Mouse (Mus musculus): ENCODE data around the gene Cyp26c1. TPM values are rescaled to one million over a fixed set of nuclear protein-coding genes. Genes with fewer than 3 reads are reported as not detected.
A peak's percentile ranks its signal among the peaks of the same experiment; 100 is the strongest.

Cyp26c1 gene
- total RNA-seq, 2 experiments from 2014 or later: 0.13 TPM; not detected in 1

- no peak for DNase-seq
- intact Hi-C loops (cut with DNase I): no loop called here
- peak; percentile 21; the same call in 1 of the 2 replicates for TF ChIP-seq CTCF (IDR thresholded peaks at IDR 0.05)
- H3K27ac ChIP-seq: no peak overlapping the region
- H3K4me3 ChIP-seq: no peak overlapping the region
These were observed 5.3 kb downstream of the Cyp26c1 start for GRCm38 (mm10) chr19:37690716-37691115.

GRCm38 (mm10) chr19:37692879-37693278 lies 7.5 kb downstream of the Cyp26c1 start:
- TF ChIP-seq CTCF (IDR thresholded peaks at IDR 0.05): no peak
- no peak for DNase-seq
- intact Hi-C loops (cut with DNase I): no loop called here
- Histone ChIP-seq H3K27ac (no peak overlapping the region), H3K4me3 (peak overlapping the region; percentile 52)

- DNase-seq: no peak
- Histone ChIP-seq H3K27ac (no peak overlapping the region), H3K4me3 (no peak overlapping the region)
- TF ChIP-seq CTCF (IDR thresholded peaks at IDR 0.05): no peak
- intact Hi-C loops (cut with DNase I): no loop called here
These were observed 9.8 kb downstream of the Cyp26c1 start for GRCm38 (mm10) chr19:37695146-37695545.

GRCm38 (mm10) chr19:37695762-37696602 lies 10.6 kb downstream of the Cyp26c1 start:
- TF ChIP-seq CTCF (IDR thresholded peaks at IDR 0.05): no peak
- peak overlapping the region; percentile 67 for H3K4me3 ChIP-seq
- intact Hi-C loops (cut with DNase I): no loop called here
- H3K27ac ChIP-seq: no peak overlapping the region
- DNase-seq: no peak

- Histone ChIP-seq H3K4me3 (peak overlapping the region; percentile 67), H3K27ac (no peak overlapping the region)
- no peak for DNase-seq
- no peak for TF ChIP-seq CTCF (IDR thresholded peaks at IDR 0.05)
- intact Hi-C loops (cut with DNase I): no loop called here
These were observed 11.4 kb downstream of the Cyp26c1 start for GRCm38 (mm10) chr19:37696603-37697334.

- no peak overlapping the region for H3K27ac ChIP-seq
- intact Hi-C loops (cut with DNase I): no loop called here
- no peak for TF ChIP-seq CTCF (IDR thresholded peaks at IDR 0.05)
- DNase-seq: no peak
- peak overlapping the region; percentile 67 for H3K4me3 ChIP-seq
These were observed 11.9 kb downstream of the Cyp26c1 start for GRCm38 (mm10) chr19:37697335-37697636.

- 0 out of 2 replicates have a peak, but pooled peaks have one; percentile 5 for TF ChIP-seq CTCF (IDR thresholded peaks at IDR 0.05)
- no peak within 1 kb of the TSS for H3K27ac ChIP-seq
- intact Hi-C loops (cut with DNase I): no loop called here
- H3K4me3 ChIP-seq: peak within 1 kb of the TSS; percentile 67
- no peak for DNase-seq
These were observed 12.4 kb downstream of the Cyp26c1 start, which contains the start of gene Cyp26a1 for GRCm38 (mm10) chr19:37697651-37698272. TSS of gene Cyp26a1 (plus strand) at chr19:37697798.

- intact Hi-C loops (cut with DNase I): no loop called here
- no peak for DNase-seq
- no peak for TF ChIP-seq CTCF (IDR thresholded peaks at IDR 0.05)
- Histone ChIP-seq H3K27ac (no peak overlapping the region), H3K4me3 (peak overlapping the region; percentile 67)
These were observed 13.1 kb downstream of the Cyp26c1 start for GRCm38 (mm10) chr19:37698273-37699160.

- no peak for TF ChIP-seq CTCF (IDR thresholded peaks at IDR 0.05)
- intact Hi-C loops (cut with DNase I): no loop called here
- H3K27ac ChIP-seq: no peak overlapping the region
- DNase-seq: no peak
- no peak overlapping the region for H3K4me3 ChIP-seq
These were observed 14.3 kb downstream of the Cyp26c1 start for GRCm38 (mm10) chr19:37699711-37700110.

- H3K4me3 ChIP-seq: no peak overlapping the region
- H3K27ac ChIP-seq: no peak overlapping the region
- TF ChIP-seq CTCF (IDR thresholded peaks at IDR 0.05): no peak
- intact Hi-C loops (cut with DNase I): no loop called here
- no peak for DNase-seq
These were observed 17.1 kb downstream of the Cyp26c1 start for GRCm38 (mm10) chr19:37702377-37703076.

GRCm38 (mm10) chr19:37703902-37704509 lies 18.6 kb downstream of the Cyp26c1 start:
- Histone ChIP-seq H3K27ac (no peak overlapping the region), H3K4me3 (no peak overlapping the region)
- intact Hi-C loops (cut with DNase I): loop anchor here (1.0 kb wide), 2 partner anchors 182 to 233 kb away; no protein-coding TSS in a partner anchor
- TF ChIP-seq CTCF (IDR thresholded peaks at IDR 0.05): peak; percentile 99
- DNase-seq: peak; percentile 69
